ENCODE assay signal across 9 mouse cellular contexts in the genomic region with DNA sequence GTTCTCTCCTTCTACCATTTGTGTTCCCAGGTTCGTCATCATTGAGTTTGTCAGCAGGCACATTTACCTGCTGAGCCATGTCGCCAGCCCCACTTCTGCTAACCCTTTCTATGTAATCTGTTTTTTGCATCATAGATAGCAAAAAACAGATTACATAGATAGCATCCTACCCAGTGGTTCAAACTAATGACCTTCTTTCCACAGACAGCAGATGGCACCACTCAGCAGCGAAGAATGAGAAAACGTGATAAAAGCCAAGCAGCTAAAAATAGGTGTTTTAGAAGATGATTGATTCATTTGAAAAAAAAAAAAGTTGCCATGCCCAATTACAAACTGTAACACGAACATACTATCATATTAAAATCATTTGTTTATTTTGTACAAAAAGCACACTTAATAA.
DNase-seq lines count a peak whose midpoint lies in the region; ATAC-seq and TF ChIP-seq lines count a peak whose summit lies in the region.
"Had no signal": no experiment of that assay in that cellular context is flagged by ENCODE, and none has a peak within 500 bp of the region (broad histone marks: within the 10 kb centered on the region; RNA-seq: fewer than 3 reads in every experiment).

No protein-coding gene starts in this region.

- H3K4me3 ChIP-seq in gastrocnemius, adult 2 months = no peak overlapping the region
- H3K4me3 ChIP-seq: limb, embryonic 12.5 days had no signal

- ATAC-seq in megakaryocyte progenitor cell, adult 5-6 weeks (replicated peaks; ENCODE audit: poor library complexity) = no peak; the same call in 1 of the 2 replicates

- TF ChIP-seq CTCF in gastrocnemius, adult 2 months (IDR thresholded peaks at IDR 0.05) = peak; percentile 57

- H3K27ac ChIP-seq in gastrocnemius, adult 2 months = no peak overlapping the region
- H3K27ac ChIP-seq: limb, embryonic 12.5 days had no signal

- intact Hi-C loops in gastrocnemius, adult 2 months (cut with DNase I) = no loop called here

- DNase-seq in gastrocnemius, adult 2 months = no peak
- DNase-seq in gastrocnemius, adult 8-10 months (ENCODE audit: low spot score in 2 of 2) = no peak
- DNase-seq in right cerebral cortex, adult 18-20 months = peak; percentile 34
- DNase-seq in right cerebral cortex, postnatal 14 days = no peak
- DNase-seq in layer of hippocampus, adult 9-10 months (ENCODE audit: low spot score) = peak; percentile 31
- no peak for DNase-seq in adrenal gland, adult 2 months
- DNase-seq in ovary, postnatal 36 days (ENCODE audit: low spot score) = no peak

Comparison
In these comparisons a context has a peak if more than half of its experiments do, and no peak if none do; other contexts are left out.
1. DNase-seq: peak in right cerebral cortex, adult 18-20 months (single experiment) and layer of hippocampus, adult 9-10 months (single experiment); none in gastrocnemius, adult 2 months (single experiment), gastrocnemius, adult 8-10 months (0 of 2), right cerebral cortex, postnatal 14 days (single experiment), adrenal gland, adult 2 months (single experiment) and ovary, postnatal 36 days (single experiment).